Mouse (Mus musculus) ES-E14 (cell line): ENCODE measurements around the gene Slf2. TPM values are rescaled to one million over a fixed set of nuclear protein-coding genes. Genes with fewer than 3 reads are reported as not detected.
A peak's percentile ranks its signal among the peaks of the same experiment; 100 is the strongest.

Experiments used
- DNase-seq: peaks from one replicate; pipeline ENCODE4 v3.0.0-alpha.2; 2013; ENCODE audit warnings: low read depth, low spot score
- H3K27ac ChIP-seq: 2 replicates; pipeline ENCODE4 v1.5.1; 2012; ENCODE audit warnings: low read depth, mild to moderate bottlenecking, low read length, moderate library complexity, mixed read lengths; ENCODE audit not compliant: poor library complexity, insufficient read depth, severe bottlenecking
- H3K36me3 ChIP-seq: 2 replicates; pipeline ENCODE4 v1.6.1; 2012; ENCODE audit warnings: mild to moderate bottlenecking, low read length, moderate library complexity, mixed read lengths; ENCODE audit not compliant: control insufficient read depth, poor library complexity, insufficient read depth, severe bottlenecking
- H3K4me1 ChIP-seq, 2 experiments: fragments of 150-350 bp in 1 of 2; sonication (generic) in 1 of 2; 2 replicates each; pipeline ENCODE4 v1.6.1; 2012; ENCODE audit warnings: low read length in 2 of 2, mild to moderate bottlenecking in 1 of 2, mixed read lengths in 1 of 2; ENCODE audit not compliant: control insufficient read depth in 2 of 2, insufficient read depth in 2 of 2, poor library complexity in 1 of 2
- H3K4me3 ChIP-seq, 2 experiments: fragments of 150-350 bp in 1 of 2; sonication (generic) in 1 of 2; 2 replicates each; pipeline ENCODE4 v1.5.1; 2012; ENCODE audit warnings: low read length in 2 of 2, low read depth in 1 of 2, mild to moderate bottlenecking in 1 of 2, mixed read lengths in 1 of 2; ENCODE audit not compliant: insufficient read depth in 1 of 2, poor library complexity in 1 of 2, severe bottlenecking in 1 of 2
- H3K9ac ChIP-seq: 2 replicates; pipeline ENCODE4 v1.6.1; 2012; ENCODE audit warnings: low read depth, mild to moderate bottlenecking, low read length, mixed read lengths; ENCODE audit not compliant: poor library complexity, insufficient read depth, severe bottlenecking
- H3K9me3 ChIP-seq: fragments of 150-350 bp; sonication (generic); 2 replicates; pipeline ENCODE4 v1.6.1; 2012; ENCODE audit warnings: low read depth, mild to moderate bottlenecking, low read length; ENCODE audit not compliant: control insufficient read depth, insufficient read depth
- CHD2 ChIP-seq: IDR thresholded peaks from 2 replicates; pipeline ENCODE4 v1.6.1; 2014; ENCODE audit warnings: mild to moderate bottlenecking, low read depth, low read length, inconsistent platforms
- HCFC1 ChIP-seq: IDR thresholded peaks from 2 replicates; pipeline ENCODE4 v1.6.1; 2012; ENCODE audit warnings: low read length, inconsistent platforms, borderline replicate concordance; ENCODE audit not compliant: insufficient read depth
- MAFK ChIP-seq: IDR thresholded peaks from 2 replicates; pipeline ENCODE4 v1.6.1; 2014; ENCODE audit warnings: mild to moderate bottlenecking, low read depth, low read length, inconsistent platforms; ENCODE audit not compliant: insufficient read depth
- ZC3H11A ChIP-seq: IDR thresholded peaks from 2 replicates; pipeline ENCODE4 v1.6.1; 2012; ENCODE audit warnings: low read depth, mild to moderate bottlenecking, inconsistent platforms, low read length, borderline replicate concordance
- ZNF384 ChIP-seq: IDR thresholded peaks from 2 replicates; pipeline ENCODE4 v1.6.1; 2012; ENCODE audit warnings: low read depth, low read length, inconsistent platforms
- in situ Hi-C, 2 experiments: fragments of 600-800 bp; cut with MboI; formaldehyde crosslinking; loops; one replicate each; pipeline ENCODE4 v1.15.1; 2025; ENCODE audit warnings: low sequenced_read_pairs in 2 of 2, inconsistent platforms in 1 of 2; ENCODE audit not compliant: unreplicated experiment in 2 of 2
- total RNA-seq: library from RNA; depleted of rRNA; stranded (reverse); fragments of 300-350 nt; gene quantifications from 2 replicates; pipeline ENCODE4 v1.2.3, GENCODE M21; 2012

The Slf2 gene
- total RNA-seq, 1 experiment = 48.3 TPM

DNA sequence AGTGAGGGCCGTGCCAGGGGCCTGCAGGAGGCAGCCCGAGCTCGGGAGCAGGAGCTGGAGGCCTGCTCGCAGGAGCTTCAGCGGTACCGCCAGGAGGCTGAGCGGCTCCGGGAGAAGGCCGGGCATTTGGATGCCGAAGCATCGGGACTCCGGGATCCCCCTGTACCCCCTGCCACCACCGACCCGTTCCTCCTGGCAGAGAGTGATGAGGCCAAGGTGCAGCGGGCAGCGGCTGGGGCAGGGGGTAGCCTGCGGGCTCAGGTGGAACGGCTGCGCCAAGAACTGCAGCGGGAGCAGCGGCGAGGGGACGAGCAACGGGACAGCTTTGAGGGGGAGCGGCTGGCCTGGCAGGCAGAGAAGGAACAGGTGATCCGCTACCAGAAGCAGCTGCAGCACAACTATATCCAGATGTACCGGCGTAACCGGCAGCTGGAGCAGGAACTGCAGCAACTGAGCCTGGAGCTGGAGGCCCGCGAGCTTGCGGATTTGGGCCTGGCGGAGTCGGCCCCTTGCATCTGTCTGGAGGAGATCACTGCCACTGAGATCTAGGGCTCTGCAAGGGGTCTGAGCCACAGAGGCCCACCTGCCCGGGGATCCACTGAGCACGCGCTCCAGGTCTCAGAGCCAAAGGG is 95.1 kb downstream of the Slf2 start:
- H3K36me3 ChIP-seq = peaks cover 25% of the 10 kb centered on the region; the same call in 1 of the 2 replicates
- peak overlapping the region; percentile 33 to 48 for H3K4me3 ChIP-seq
- H3K27ac ChIP-seq = no peak overlapping the region
- no peaks in the 10 kb centered on the region for H3K9me3 ChIP-seq
- DNase-seq = no peak
- in situ Hi-C loops = no loop called here
- peaks cover 8 to 47% of the 10 kb centered on the region in 2 experiments; a peak in 3 of 4 replicates for H3K4me1 ChIP-seq
- TF ChIP-seq ZC3H11A (no peak), HCFC1 (no peak), CHD2 (no peak), ZNF384 (no peak), MAFK (no peak)
- peak overlapping the region; percentile 29; the same call in 1 of the 2 replicates for H3K9ac ChIP-seq

DNA sequence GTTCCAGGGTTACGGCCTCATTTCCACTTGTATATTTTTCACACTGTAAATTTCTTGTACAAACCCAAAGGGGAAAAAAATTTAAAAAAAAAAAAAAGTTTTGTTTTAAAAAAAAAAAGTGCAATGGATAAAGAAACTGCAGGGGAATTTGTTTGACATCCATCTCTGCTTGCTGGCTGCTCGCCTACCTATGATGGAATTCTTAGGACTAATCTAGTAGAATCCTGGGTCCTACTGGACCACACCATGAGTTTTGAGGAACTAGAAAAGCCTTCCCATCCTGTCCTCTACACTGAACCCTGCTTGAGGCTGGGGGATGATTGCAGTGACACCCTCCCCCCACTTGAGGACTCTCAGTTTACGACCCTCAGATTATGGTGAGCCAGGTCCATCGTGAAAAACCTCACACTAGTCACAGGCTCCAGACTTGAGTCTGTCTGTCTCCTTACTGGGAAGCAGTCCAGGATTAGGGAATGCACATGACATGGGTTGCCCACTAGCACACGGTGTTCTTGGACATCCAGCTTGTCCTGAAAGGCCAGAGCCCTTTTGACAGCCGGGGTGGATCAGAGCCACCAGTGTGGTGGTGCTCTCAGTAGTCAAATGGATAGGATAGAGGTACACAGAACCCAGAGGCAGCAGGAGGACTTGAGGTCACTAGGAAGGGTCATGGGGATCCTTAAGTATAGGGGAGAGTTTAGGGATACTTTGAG is 96.2 kb downstream of the Slf2 start:
- H3K36me3 ChIP-seq = peaks cover 25% of the 10 kb centered on the region; the same call in 1 of the 2 replicates
- TF ChIP-seq CHD2 = no peak
- no peak for TF ChIP-seq HCFC1
- no peak for TF ChIP-seq ZNF384
- TF ChIP-seq MAFK = no peak
- no peak for TF ChIP-seq ZC3H11A
- no peak overlapping the region for H3K9ac ChIP-seq
- no peak overlapping the region; a peak in 1 of 4 replicates for H3K4me3 ChIP-seq
- peaks cover 8 to 47% of the 10 kb centered on the region in 2 experiments; a peak in 3 of 4 replicates for H3K4me1 ChIP-seq
- in situ Hi-C loops = no loop called here
- H3K27ac ChIP-seq = no peak overlapping the region
- DNase-seq = no peak
- no peaks in the 10 kb centered on the region for H3K9me3 ChIP-seq

DNA sequence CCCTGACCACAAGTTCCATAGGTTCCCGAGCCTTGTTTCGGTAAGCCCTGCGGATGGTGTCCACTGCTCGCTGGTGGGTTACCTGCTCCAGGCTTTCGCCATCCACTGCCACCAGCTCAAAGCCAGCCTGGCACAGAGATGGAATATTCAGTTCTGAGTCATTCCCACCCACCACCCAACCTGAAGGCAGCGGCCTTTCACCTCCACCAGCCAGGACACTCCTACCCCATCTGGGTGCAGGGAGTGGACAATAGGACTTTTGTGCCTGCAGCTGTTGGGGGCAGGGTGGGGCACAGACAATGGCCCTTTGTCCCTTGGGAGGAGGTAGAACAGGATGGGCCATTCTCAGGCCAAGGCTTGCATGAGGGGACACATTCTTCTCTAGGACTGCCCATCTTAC is 96.9 kb downstream of the Slf2 start:
- no peak for DNase-seq
- in situ Hi-C loops = no loop called here
- H3K4me1 ChIP-seq = peaks cover 8 to 49% of the 10 kb centered on the region in 2 experiments; a peak in 3 of 4 replicates
- TF ChIP-seq CHD2 = no peak
- TF ChIP-seq ZNF384 = no peak
- no peak for TF ChIP-seq ZC3H11A
- TF ChIP-seq HCFC1 = no peak
- no peak for TF ChIP-seq MAFK
- no peak overlapping the region for H3K4me3 ChIP-seq
- no peak overlapping the region for H3K9ac ChIP-seq
- H3K9me3 ChIP-seq = no peaks in the 10 kb centered on the region
- H3K36me3 ChIP-seq = peaks cover 22% of the 10 kb centered on the region; the same call in 1 of the 2 replicates
- H3K27ac ChIP-seq = no peak overlapping the region

DNA sequence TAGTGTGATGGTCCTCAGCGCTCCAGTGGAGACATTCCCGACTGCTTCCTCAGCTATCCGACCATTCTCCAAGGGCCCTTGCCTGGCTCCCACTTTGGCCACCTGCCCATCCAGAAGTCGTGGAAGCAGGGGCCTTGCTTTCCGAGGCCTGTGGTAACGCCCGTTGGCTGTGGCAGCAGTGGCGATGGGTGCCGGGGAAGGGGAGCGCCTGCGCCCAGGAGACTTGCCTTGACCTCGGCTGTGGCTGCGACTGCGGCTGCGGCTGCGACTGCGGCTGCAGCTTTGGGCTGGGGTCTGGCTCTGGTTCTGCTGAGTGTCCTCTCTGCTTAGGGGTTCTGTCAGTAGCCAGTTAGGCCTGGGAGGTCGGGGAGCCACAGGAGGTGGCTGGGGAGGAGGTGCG is 97.8 kb downstream of the Slf2 start:
- H3K4me1 ChIP-seq = peaks cover 8 to 46% of the 10 kb centered on the region in 2 experiments; a peak in 3 of 4 replicates
- no peak overlapping the region for H3K9ac ChIP-seq
- H3K36me3 ChIP-seq = peaks cover 19% of the 10 kb centered on the region; the same call in 1 of the 2 replicates
- no peak for TF ChIP-seq ZNF384
- TF ChIP-seq HCFC1 = no peak
- TF ChIP-seq CHD2 = no peak
- TF ChIP-seq ZC3H11A = no peak
- no peak for TF ChIP-seq MAFK
- DNase-seq = no peak
- in situ Hi-C loops = no loop called here
- no peak overlapping the region for H3K27ac ChIP-seq
- no peaks in the 10 kb centered on the region for H3K9me3 ChIP-seq
- peak overlapping the region; percentile 19 to 28; a peak in 3 of 4 replicates for H3K4me3 ChIP-seq
